In the genomic region with DNA sequence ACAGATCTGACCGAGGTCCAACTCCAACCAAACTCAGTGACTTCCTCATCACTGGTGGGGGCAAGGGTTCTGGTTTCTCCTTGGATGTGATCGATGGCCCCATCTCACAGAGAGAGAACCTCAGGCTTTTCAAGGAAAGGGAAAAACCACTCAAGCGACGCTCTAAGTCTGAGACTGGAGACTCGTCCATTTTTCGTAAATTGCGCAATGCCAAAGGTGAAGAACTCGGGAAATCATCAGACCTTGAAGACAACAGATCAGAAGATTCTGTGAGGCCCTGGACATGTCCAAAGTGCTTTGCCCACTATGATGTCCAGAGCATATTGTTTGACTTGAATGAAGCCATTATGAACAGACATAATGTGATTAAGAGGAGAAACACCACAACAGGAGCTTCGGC, we compare ENCODE assay signal across 20 mouse cellular contexts.
DNase-seq lines count a peak whose midpoint lies in the region; TF ChIP-seq lines count a peak whose summit lies in the region.
"Had no signal": no experiment of that assay in that cellular context is flagged by ENCODE, and none has a peak within 500 bp of the region (broad histone marks: within the 10 kb centered on the region; RNA-seq: fewer than 3 reads in every experiment).

No protein-coding gene starts in this region.

- H3K4me3 ChIP-seq in myocyte: no peak overlapping the region
- H3K4me3 ChIP-seq: embryonic facial prominence, embryonic 10.5 days; embryonic facial prominence, embryonic 12.5 days; forebrain, embryonic 13.5 days; forebrain, embryonic 15.5 days had no signal

- H3ac ChIP-seq in myocyte (ENCODE audit: control insufficient read depth, insufficient read length): no peak overlapping the region

- no peaks in the 10 kb centered on the region for H3K79me2 ChIP-seq in myocyte (ENCODE audit: control insufficient read depth, insufficient read depth)

- H3K4me2 ChIP-seq in myocyte (ENCODE audit: low read depth): no peak overlapping the region
- H3K4me2 ChIP-seq: embryonic facial prominence, embryonic 12.5 days; forebrain, embryonic 13.5 days; forebrain, embryonic 15.5 days had no signal

- peak; percentile 62 for DNase-seq in kidney, adult 9 months
- no peak for DNase-seq in kidney, postnatal 36 days
- DNase-seq in ovary, postnatal 14 days (ENCODE audit: low spot score): no peak
- DNase-seq in layer of hippocampus, adult 8-10 months (ENCODE audit: low spot score in 2 of 2): no peak
- DNase-seq: adrenal gland, adult 8-10 months; adrenal gland, postnatal 14 days; adrenal gland, postnatal 36 days; cerebellum, adult 11-12 months; cerebellum, adult 2 months; cerebellum, adult 9-10 months; cerebellum, postnatal 10 days; cerebellum, postnatal 25 days; forebrain, postnatal 0 days had no signal

- H3K27me3 ChIP-seq in myocyte (ENCODE audit: control insufficient read depth, insufficient read depth, insufficient read length): no peaks in the 10 kb centered on the region
- H3K27me3 ChIP-seq: CH12.LX; embryonic facial prominence, embryonic 12.5 days; forebrain, embryonic 13.5 days; forebrain, embryonic 15.5 days; Patski had no signal

- TF ChIP-seq POLR2A in myocyte (IDR thresholded peaks at IDR 0.05; ENCODE audit: insufficient read length, low read depth): no peak

- H3K36me3 ChIP-seq in myocyte (ENCODE audit: control insufficient read depth, insufficient read depth): no peaks in the 10 kb centered on the region
- H3K36me3 ChIP-seq: forebrain, embryonic 15.5 days had no signal

TF ChIP-seq in myocyte, 11 proteins besides CTCF, POLR2A, EP300 and RAD21:
- TF ChIP-seq CEBPB (IDR thresholded peaks at IDR 0.05; ENCODE audit: insufficient read depth, poor library complexity, severe bottlenecking) (0 out of 2 replicates have a peak, but pooled peaks have one; percentile 17), MYOD1 (IDR thresholded peaks at IDR 0.05; ENCODE audit: control insufficient read depth in 1 of 3, insufficient read length in 2 of 3, low read depth in 2 of 3) (no peak)
